Mouse (Mus musculus): Measurements from ENCODE around the gene Smtnl2.

DNA sequence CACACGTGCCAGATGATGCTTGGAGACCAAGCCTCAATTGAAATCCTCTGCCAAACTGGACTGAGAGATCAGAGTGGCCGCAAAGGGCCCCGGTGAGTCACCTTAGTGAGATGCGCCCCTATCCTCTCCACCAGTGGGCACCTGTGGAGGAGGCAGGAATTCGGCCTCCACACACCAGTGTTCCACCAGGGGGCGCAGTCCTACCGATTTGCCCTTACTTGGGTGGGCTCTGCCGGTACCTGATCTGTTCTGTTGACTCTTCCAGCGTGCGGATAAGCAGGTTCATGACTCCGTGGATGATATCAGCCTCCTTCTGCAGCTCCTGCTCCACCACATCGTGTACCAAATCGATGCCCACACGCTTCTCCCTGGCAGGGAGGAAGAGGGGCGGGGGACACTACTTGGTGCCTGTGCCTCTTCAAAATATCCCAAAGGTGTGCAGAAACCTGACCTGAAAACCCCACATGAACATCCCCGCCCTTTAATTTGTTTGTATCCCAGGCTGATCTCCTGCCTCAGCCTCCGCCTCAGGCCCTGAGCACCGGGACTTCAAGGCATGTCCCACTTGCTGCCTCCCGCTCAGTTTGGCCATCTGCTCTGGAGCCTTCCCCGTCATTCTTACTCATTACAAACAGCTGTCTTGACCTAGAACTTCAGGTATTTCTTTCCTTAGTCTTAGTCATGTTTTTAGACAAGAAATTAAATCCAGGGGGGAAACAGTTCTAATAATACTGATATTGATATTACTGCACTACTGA is 56.4 kb downstream of the Smtnl2 start:
- peak; percentile 97 for TF ChIP-seq CTCF (IDR thresholded peaks at IDR 0.05; ENCODE audit: low read depth, low read length)
- no peak for TF ChIP-seq POLR2A (IDR thresholded peaks at IDR 0.05; ENCODE audit: insufficient read depth, low read length)
- no peak for TF ChIP-seq EP300 (IDR thresholded peaks at IDR 0.05; ENCODE audit: insufficient read depth, low read depth, low read length)

Data from ES-Bruce4 (cell line).